Mouse (Mus musculus): ENCODE results near the gene Iqca. TPM values are rescaled to one million over a fixed set of nuclear protein-coding genes. Genes with fewer than 3 reads are reported as not detected.

Iqca gene
- polyA plus RNA-seq, 1 experiment from 2014 or later, result 0.22 TPM

DNA sequence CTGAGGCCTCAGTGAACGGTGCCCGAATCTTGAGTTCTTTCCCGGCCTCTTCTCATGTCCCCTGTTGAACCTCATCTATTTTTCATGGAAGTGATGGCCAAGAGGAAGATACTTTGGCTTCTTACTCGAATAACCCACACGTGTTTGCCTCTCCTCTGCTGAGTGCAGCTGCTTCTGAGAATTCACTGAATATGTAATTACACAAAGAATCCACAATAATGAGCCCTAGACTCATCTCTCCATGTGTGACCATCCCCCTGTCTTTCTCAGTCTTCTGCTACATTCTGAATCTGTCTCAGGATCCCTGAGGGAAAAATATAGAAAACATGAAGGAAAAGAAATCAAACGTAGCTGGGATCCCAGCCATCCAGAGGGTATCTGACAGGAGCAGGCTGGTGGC lies 32.5 kb downstream of the Iqca start:
- Histone ChIP-seq H3K9ac (ENCODE audit: low read length) (no peak overlapping the region), H3K4me3 (ENCODE audit: low read depth, low read length) (no peak overlapping the region), H3K27me3 (replicated peaks; ENCODE audit: control insufficient read depth, insufficient read depth, low read length) (no peaks in the 10 kb centered on the region), H3K36me3 (ENCODE audit: control insufficient read depth, insufficient read depth, low read length) (no peaks in the 10 kb centered on the region), H3K27ac (ENCODE audit: low read depth) (no peak overlapping the region), H3K4me2 (ENCODE audit: low read length) (no peak overlapping the region), H3K4me1 (replicated peaks; ENCODE audit: control insufficient read depth, insufficient read depth, low read length) (peaks cover 7% of the 10 kb centered on the region), H3K9me3 (ENCODE audit: control insufficient read depth, low read length) (no peaks in the 10 kb centered on the region)
- 78% methylated on average over 6 of the region's 6 CpGs for WGBS
- DNase-seq (ENCODE audit: low spot score) (no peak), ATAC-seq (replicated peaks; ENCODE audit: low FRiP score, low TSS enrichment, low read depth) (no peak)

DNA sequence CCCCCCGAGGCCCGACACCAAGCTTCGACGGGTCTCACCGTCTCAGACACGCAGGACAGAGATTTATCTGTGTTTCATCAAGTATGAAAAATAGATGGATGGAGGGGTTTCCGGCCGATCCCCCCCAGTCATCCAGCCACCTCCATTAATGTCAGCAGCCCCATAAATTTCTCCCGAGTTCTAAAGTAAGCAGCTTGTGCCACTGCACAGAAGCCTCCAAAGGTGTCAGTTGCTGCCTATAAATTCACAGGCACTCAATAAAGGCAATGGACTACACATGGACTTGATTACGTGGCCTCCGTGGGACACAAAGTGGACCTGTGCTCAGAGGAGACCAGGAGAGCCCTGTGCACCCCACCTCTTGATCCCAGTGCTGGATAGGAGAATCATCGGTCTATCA lies 34.0 kb downstream of the Iqca start:
- Histone ChIP-seq H3K9ac (ENCODE audit: low read length) (no peak overlapping the region), H3K4me1 (replicated peaks; ENCODE audit: control insufficient read depth, insufficient read depth, low read length) (peaks cover 7% of the 10 kb centered on the region), H3K36me3 (ENCODE audit: control insufficient read depth, insufficient read depth, low read length) (no peaks in the 10 kb centered on the region), H3K27me3 (replicated peaks; ENCODE audit: control insufficient read depth, insufficient read depth, low read length) (no peaks in the 10 kb centered on the region), H3K9me3 (ENCODE audit: control insufficient read depth, low read length) (no peaks in the 10 kb centered on the region), H3K4me2 (ENCODE audit: low read length) (no peak overlapping the region), H3K4me3 (ENCODE audit: low read depth, low read length) (no peak overlapping the region), H3K27ac (ENCODE audit: low read depth) (no peak overlapping the region)
- 38% methylated on average over 12 of the region's 12 CpGs for WGBS
- ATAC-seq (replicated peaks; ENCODE audit: low FRiP score, low TSS enrichment, low read depth) (no peak), DNase-seq (ENCODE audit: low spot score) (no peak)

DNA sequence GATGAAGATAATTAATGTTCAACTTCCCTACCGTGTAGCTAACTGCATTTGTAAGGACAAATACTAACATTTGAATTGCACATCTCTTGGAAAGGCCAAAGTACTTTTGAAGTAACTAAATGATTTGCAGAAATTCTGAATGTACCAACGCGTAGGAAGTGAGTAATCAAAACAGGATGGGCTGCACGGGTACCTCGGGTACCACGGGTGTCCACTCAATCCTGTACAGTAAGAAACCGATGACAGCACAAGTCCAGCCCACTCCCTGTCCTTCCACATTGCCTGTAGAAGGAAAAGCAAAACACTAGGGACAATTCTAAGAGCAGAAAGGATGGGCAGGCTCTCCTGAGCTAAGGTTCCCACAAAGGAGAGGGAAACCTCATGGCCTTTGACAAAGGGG lies 36.0 kb downstream of the Iqca start:
- 84% methylated on average over 7 of the region's 7 CpGs for WGBS
- H3K27me3 ChIP-seq (replicated peaks; ENCODE audit: control insufficient read depth, insufficient read depth, low read length), result no peaks in the 10 kb centered on the region
- peaks cover 7% of the 10 kb centered on the region for H3K4me1 ChIP-seq (replicated peaks; ENCODE audit: control insufficient read depth, insufficient read depth, low read length)
- H3K4me3 ChIP-seq (ENCODE audit: low read depth, low read length), result no peak overlapping the region
- no peak for ATAC-seq (replicated peaks; ENCODE audit: low FRiP score, low TSS enrichment, low read depth)
- H3K4me2 ChIP-seq (ENCODE audit: low read length), result no peak overlapping the region
- no peak overlapping the region for H3K9ac ChIP-seq (ENCODE audit: low read length)
- no peaks in the 10 kb centered on the region for H3K9me3 ChIP-seq (ENCODE audit: control insufficient read depth, low read length)
- no peaks in the 10 kb centered on the region for H3K36me3 ChIP-seq (ENCODE audit: control insufficient read depth, insufficient read depth, low read length)
- H3K27ac ChIP-seq (ENCODE audit: low read depth), result no peak overlapping the region
- DNase-seq (ENCODE audit: low spot score), result no peak

DNA sequence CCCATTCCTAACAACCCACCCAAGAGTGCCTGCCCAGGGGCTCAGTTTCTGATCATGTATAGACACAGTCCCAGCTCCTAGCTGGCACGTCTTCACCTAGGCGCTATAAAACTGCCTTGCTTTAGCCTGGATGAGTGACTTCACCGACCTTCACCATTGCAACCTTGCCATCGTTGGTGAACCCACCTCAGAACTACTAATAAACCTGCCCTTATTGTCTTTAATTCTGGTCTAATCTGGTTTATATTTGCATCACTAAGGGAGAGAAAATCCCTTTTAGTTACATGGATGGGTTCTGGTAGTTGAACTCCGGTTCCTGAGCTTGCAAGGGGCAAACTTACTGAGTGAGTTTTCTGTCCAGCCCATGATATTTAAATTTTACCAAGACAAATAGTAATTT lies 38.6 kb downstream of the Iqca start:
- Histone ChIP-seq H3K4me2 (ENCODE audit: low read length) (no peak overlapping the region), H3K9me3 (ENCODE audit: control insufficient read depth, low read length) (no peaks in the 10 kb centered on the region), H3K4me3 (ENCODE audit: low read depth, low read length) (no peak overlapping the region), H3K9ac (ENCODE audit: low read length) (no peak overlapping the region), H3K36me3 (ENCODE audit: control insufficient read depth, insufficient read depth, low read length) (no peaks in the 10 kb centered on the region), H3K4me1 (replicated peaks; ENCODE audit: control insufficient read depth, insufficient read depth, low read length) (peaks cover 7% of the 10 kb centered on the region), H3K27ac (ENCODE audit: low read depth) (no peak overlapping the region), H3K27me3 (replicated peaks; ENCODE audit: control insufficient read depth, insufficient read depth, low read length) (no peaks in the 10 kb centered on the region)
- 88% methylated on average over 5 of the region's 5 CpGs for WGBS
- DNase-seq (ENCODE audit: low spot score) (no peak), ATAC-seq (replicated peaks; ENCODE audit: low FRiP score, low TSS enrichment, low read depth) (no peak)

DNA sequence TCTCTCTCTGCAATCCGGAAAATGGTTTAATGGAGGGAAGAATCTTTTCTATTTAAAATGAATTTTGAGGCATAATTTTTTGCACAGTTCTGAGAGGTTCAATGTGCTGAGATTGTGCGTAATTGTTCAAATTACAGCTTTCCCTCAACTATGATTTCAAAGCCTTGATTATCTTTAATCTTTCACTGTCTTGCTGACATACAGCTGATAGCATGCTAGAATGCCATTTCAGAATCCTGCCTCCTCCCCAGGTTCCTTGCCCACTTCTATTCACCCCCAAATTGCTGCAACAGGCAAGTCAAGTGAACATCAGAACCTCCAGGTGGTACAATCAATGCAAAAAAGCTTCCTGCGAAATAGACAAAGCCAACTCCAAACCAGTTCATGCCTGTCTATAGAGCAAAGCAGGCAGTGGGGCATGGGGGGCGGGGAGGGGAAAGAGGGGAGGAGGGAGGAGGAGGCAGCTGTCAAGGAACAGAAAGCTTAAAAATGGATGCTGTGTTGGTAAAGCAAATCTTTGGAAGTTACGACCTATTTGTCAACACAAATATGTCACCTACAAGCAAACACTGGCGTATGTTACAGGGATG lies 39.5 kb downstream of the Iqca start:
- no peak overlapping the region for H3K27ac ChIP-seq (ENCODE audit: low read depth)
- peaks cover 5% of the 10 kb centered on the region for H3K4me1 ChIP-seq (replicated peaks; ENCODE audit: control insufficient read depth, insufficient read depth, low read length)
- no peaks in the 10 kb centered on the region for H3K36me3 ChIP-seq (ENCODE audit: control insufficient read depth, insufficient read depth, low read length)
- ATAC-seq (replicated peaks; ENCODE audit: low FRiP score, low TSS enrichment, low read depth), result no peak
- no peak overlapping the region for H3K4me2 ChIP-seq (ENCODE audit: low read length)
- no peak for DNase-seq (ENCODE audit: low spot score)
- no peaks in the 10 kb centered on the region for H3K27me3 ChIP-seq (replicated peaks; ENCODE audit: control insufficient read depth, insufficient read depth, low read length)
- H3K9ac ChIP-seq (ENCODE audit: low read length), result no peak overlapping the region
- no peaks in the 10 kb centered on the region for H3K9me3 ChIP-seq (ENCODE audit: control insufficient read depth, low read length)
- 92% methylated on average over 6 of the region's 6 CpGs for WGBS
- no peak overlapping the region for H3K4me3 ChIP-seq (ENCODE audit: low read depth, low read length)

DNA sequence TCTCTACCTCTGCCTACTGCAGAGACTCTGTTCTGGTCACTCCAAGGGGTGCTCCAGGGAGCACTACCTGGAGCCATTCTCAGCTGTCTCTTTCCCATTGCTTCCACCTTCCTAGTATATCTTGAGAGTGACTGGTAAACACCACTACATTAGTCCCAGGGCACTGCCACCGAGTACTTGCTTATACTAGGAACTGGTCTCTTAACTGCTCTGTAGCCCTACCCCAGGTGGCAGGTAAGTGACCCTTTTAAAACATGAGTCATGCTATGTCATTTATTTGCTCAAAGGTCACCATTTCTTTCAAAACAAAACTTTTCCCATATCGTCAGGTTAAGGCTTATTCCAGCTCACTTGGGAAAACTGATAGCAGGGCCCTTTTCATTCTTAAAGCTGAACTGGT lies 40.5 kb downstream of the Iqca start:
- no peak overlapping the region for H3K9ac ChIP-seq (ENCODE audit: low read length)
- DNase-seq (ENCODE audit: low spot score), result no peak
- H3K36me3 ChIP-seq (ENCODE audit: control insufficient read depth, insufficient read depth, low read length), result no peaks in the 10 kb centered on the region
- H3K4me2 ChIP-seq (ENCODE audit: low read length), result no peak overlapping the region
- no peaks in the 10 kb centered on the region for H3K9me3 ChIP-seq (ENCODE audit: control insufficient read depth, low read length)
- WGBS, result 87% methylated on average over 2 of the region's 2 CpGs
- no peak overlapping the region for H3K27ac ChIP-seq (ENCODE audit: low read depth)
- ATAC-seq (replicated peaks; ENCODE audit: low FRiP score, low TSS enrichment, low read depth), result no peak
- H3K27me3 ChIP-seq (replicated peaks; ENCODE audit: control insufficient read depth, insufficient read depth, low read length), result no peaks in the 10 kb centered on the region
- H3K4me1 ChIP-seq (replicated peaks; ENCODE audit: control insufficient read depth, insufficient read depth, low read length), result peaks cover 4% of the 10 kb centered on the region
- H3K4me3 ChIP-seq (ENCODE audit: low read depth, low read length), result no peak overlapping the region

DNA sequence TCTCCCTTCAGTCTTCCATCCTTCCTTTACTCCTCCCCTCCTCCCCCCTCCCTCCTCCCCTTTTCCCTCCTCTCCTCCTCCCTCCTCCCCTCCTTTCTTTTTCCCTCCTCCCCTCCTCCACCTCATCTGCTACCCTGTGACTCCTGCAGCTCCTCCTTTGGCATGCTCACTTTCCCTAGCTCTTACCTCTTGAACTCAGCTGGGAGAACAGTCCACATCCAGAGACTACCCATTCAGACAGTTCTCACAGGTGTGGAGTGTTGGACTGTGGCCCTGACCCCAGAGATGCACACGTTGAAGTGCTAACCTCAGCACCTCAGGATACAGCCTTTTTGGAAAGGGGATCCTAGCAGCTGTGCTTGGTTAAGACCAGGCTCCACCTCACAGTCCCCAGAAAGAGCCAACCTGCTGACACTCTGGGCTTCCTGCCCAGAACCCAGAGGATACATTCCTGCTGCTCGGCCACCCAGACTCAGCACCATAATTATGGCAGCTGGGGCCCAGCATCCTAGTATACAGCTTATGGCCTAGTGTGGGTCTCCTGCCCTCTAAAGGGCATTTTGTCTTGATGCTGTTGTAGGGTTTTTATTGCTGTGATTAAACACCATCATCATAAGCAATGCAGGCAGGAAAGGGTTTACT lies 41.9 kb downstream of the Iqca start:
- H3K4me2 ChIP-seq (ENCODE audit: low read length), result no peak overlapping the region
- no peak overlapping the region for H3K9ac ChIP-seq (ENCODE audit: low read length)
- H3K9me3 ChIP-seq (ENCODE audit: control insufficient read depth, low read length), result no peaks in the 10 kb centered on the region
- H3K27me3 ChIP-seq (replicated peaks; ENCODE audit: control insufficient read depth, insufficient read depth, low read length), result no peaks in the 10 kb centered on the region
- peaks cover 4% of the 10 kb centered on the region for H3K4me1 ChIP-seq (replicated peaks; ENCODE audit: control insufficient read depth, insufficient read depth, low read length)
- H3K4me3 ChIP-seq (ENCODE audit: low read depth, low read length), result no peak overlapping the region
- H3K36me3 ChIP-seq (ENCODE audit: control insufficient read depth, insufficient read depth, low read length), result no peaks in the 10 kb centered on the region
- WGBS, result 32% methylated on average over 2 of the region's 2 CpGs
- no peak overlapping the region for H3K27ac ChIP-seq (ENCODE audit: low read depth)
- DNase-seq (ENCODE audit: low spot score) (peak; percentile 68), ATAC-seq (replicated peaks; ENCODE audit: low FRiP score, low TSS enrichment, low read depth) (peak; percentile 53; the same call in 1 of the 2 replicates)

DNA sequence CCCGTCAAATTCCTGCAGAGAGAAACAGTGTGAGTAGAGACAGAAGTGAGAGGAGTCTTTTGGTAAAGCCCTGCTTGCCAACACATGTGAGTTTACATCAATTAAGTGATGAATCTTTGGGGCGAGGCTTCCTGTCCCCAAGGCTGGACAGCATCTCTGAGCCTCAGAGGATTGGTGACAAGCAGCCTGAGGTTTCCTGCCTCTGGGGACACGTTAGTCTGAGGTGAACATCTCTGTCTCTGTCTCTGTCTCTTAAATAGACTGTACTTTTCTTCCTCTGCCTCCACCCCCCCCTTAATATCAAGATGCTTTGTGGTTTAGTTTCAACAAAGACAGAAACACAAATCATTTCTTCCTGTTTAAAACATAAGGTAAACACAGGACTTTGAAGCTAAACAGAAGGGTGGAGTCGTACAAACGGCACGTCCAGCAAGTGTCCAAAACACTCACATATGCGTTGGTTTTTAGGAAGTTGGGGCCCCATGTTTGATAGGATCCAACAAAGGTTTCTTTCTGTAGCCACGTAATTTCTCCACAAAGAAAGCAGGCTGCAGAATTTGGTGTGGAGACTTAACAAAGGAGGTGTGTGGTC lies 49.2 kb downstream of the Iqca start:
- no peak overlapping the region for H3K9ac ChIP-seq (ENCODE audit: low read length)
- ATAC-seq (replicated peaks; ENCODE audit: low FRiP score, low TSS enrichment, low read depth), result no peak
- 31% methylated on average over 8 of the region's 8 CpGs for WGBS

More for the DNA sequence above, 49.2 kb downstream of the Iqca start:
- Histone ChIP-seq H3K27me3 (replicated peaks; ENCODE audit: control insufficient read depth, insufficient read depth, low read length) (no peaks in the 10 kb centered on the region), H3K4me3 (ENCODE audit: low read depth, low read length) (no peak overlapping the region), H3K36me3 (ENCODE audit: control insufficient read depth, insufficient read depth, low read length) (no peaks in the 10 kb centered on the region), H3K4me1 (replicated peaks; ENCODE audit: control insufficient read depth, insufficient read depth, low read length) (no peaks in the 10 kb centered on the region), H3K27ac (ENCODE audit: low read depth) (no peak overlapping the region; the same call in 1 of the 2 replicates), H3K4me2 (ENCODE audit: low read length) (no peak overlapping the region), H3K9me3 (ENCODE audit: control insufficient read depth, low read length) (no peaks in the 10 kb centered on the region)
- DNase-seq (ENCODE audit: low spot score), result no peak

All from intestine, embryonic 14.5 days (tissue).